ENCODE assay signal across 34 mouse cellular contexts in genomic region chr13:107193426-107193825, GRCm38 (mm10).
"Had no signal": no experiment of that assay in that cellular context is flagged by ENCODE, and none has a peak within 500 bp of the region (broad histone marks: within the 10 kb centered on the region; RNA-seq: fewer than 3 reads in every experiment).

No protein-coding gene starts in this region.

- H3K4me1 ChIP-seq: heart, embryonic 13.5 days; heart, embryonic 15.5 days; hindbrain, embryonic 10.5 days; hindbrain, embryonic 12.5 days; hindbrain, embryonic 13.5 days; hindbrain, embryonic 15.5 days; intestine, embryonic 15.5 days; kidney, embryonic 15.5 days had no signal

- H3K9me3 ChIP-seq: heart, embryonic 15.5 days; hindbrain, embryonic 10.5 days; hindbrain, embryonic 15.5 days; intestine, embryonic 15.5 days; kidney, embryonic 15.5 days had no signal

- H3K9ac ChIP-seq: heart, embryonic 12.5 days; heart, embryonic 13.5 days; heart, embryonic 15.5 days; hindbrain, embryonic 12.5 days; hindbrain, embryonic 13.5 days; hindbrain, embryonic 14.5 days; hindbrain, embryonic 15.5 days; intestine, embryonic 15.5 days; kidney, embryonic 15.5 days had no signal

- H3K4me2 ChIP-seq: heart, embryonic 12.5 days; heart, embryonic 13.5 days; heart, embryonic 15.5 days; hindbrain, embryonic 12.5 days; hindbrain, embryonic 13.5 days; hindbrain, embryonic 14.5 days; hindbrain, embryonic 15.5 days; intestine, embryonic 15.5 days; kidney, embryonic 15.5 days had no signal

- DNase-seq: heart, postnatal 10 days; heart, postnatal 14 days; heart, postnatal 36 days; heart, postnatal 4 days; kidney, adult 11 months; kidney, adult 18-20 months; kidney, adult 2 months; kidney, adult 8-10 months; kidney, adult 9 months; kidney, postnatal 10 days; kidney, postnatal 14 days; kidney, postnatal 25 days; kidney, postnatal 36 days; kidney, postnatal 4 days; layer of hippocampus, adult 9-11 months; layer of hippocampus, postnatal 36 days had no signal

- H3K36me3 ChIP-seq: heart, embryonic 12.5 days; heart, embryonic 13.5 days; heart, embryonic 15.5 days; hindbrain, embryonic 10.5 days; hindbrain, embryonic 12.5 days; hindbrain, embryonic 13.5 days; hindbrain, embryonic 15.5 days; intestine, embryonic 15.5 days; kidney, embryonic 15.5 days had no signal

- H3K4me3 ChIP-seq: heart, embryonic 12.5 days; heart, embryonic 13.5 days; heart, embryonic 15.5 days; hindbrain, embryonic 10.5 days; hindbrain, embryonic 12.5 days; hindbrain, embryonic 13.5 days; hindbrain, embryonic 15.5 days; intestine, embryonic 15.5 days; kidney, embryonic 15.5 days; layer of hippocampus, adult 2 months; left cerebral cortex, adult 2 months had no signal

- H3K27ac ChIP-seq: heart, embryonic 13.5 days; heart, embryonic 15.5 days; hindbrain, embryonic 10.5 days; hindbrain, embryonic 12.5 days; hindbrain, embryonic 13.5 days; hindbrain, embryonic 14.5 days; hindbrain, embryonic 15.5 days; hindbrain, postnatal 0 days; intestine, embryonic 15.5 days; kidney, embryonic 15.5 days; kidney, postnatal 0 days; layer of hippocampus, adult 2 months; left cerebral cortex, adult 2 months had no signal

- H3K27me3 ChIP-seq: heart, embryonic 12.5 days; heart, embryonic 13.5 days; heart, embryonic 15.5 days; hindbrain, embryonic 12.5 days; hindbrain, embryonic 13.5 days; hindbrain, embryonic 15.5 days; intestine, embryonic 15.5 days; kidney, embryonic 15.5 days had no signal

- ATAC-seq: hindbrain, embryonic 16.5 days; hindbrain, postnatal 0 days; inflammation-experienced regulatory T-cells, adult 6 months; intestine, embryonic 15.5 days; intestine, embryonic 16.5 days; intestine, postnatal 0 days had no signal
